Mouse (Mus musculus) heart, postnatal 4 days (tissue): ENCODE measurements around the gene Rest. TPM values are rescaled to one million over a fixed set of nuclear protein-coding genes. Genes with fewer than 3 reads are reported as not detected.

Experiments
- DNase-seq: peaks from one replicate; pipeline ENCODE4 v3.0.0; 2021
- microRNA-seq, 2 experiments: library from miRNA; unstranded; fragments of <30 nt; microRNA quantifications; one replicate each; pipeline ENCODE4 v1.2.0; 2021 to 2022
- total RNA-seq, 2 experiments: library from RNA; stranded (reverse); gene quantifications; 2 replicates each; pipeline ENCODE4 v1.2.3; 2021

Rest gene
- total RNA-seq, 2 experiments from 2014 or later = 33.2 to 34.3 TPM

GRCm38 (mm10) chr5:77309924-77310772, 44.9 kb downstream of the Rest start, which contains the start of the genes Noa1 and Polr2b:
Gene Noa1, minus strand, starts transcription at chr5:77310084.
Gene Polr2b, plus strand, starts transcription at chr5:77310147.
- peak; percentile 99 for DNase-seq

- DNase-seq = no peak
Measured at GRCm38 (mm10) chr5:77314206-77314605, 48.9 kb downstream of the Rest start.

GRCm38 (mm10) chr5:77314986-77315385, 49.7 kb downstream of the Rest start:
- DNase-seq = no peak

- no peak for DNase-seq
Measured at GRCm38 (mm10) chr5:77324936-77325335, 59.6 kb downstream of the Rest start.

- no peak for DNase-seq
Measured at GRCm38 (mm10) chr5:77330154-77330553, 64.9 kb downstream of the Rest start.

Small RNA genes lying within 50 kb of the gene (microRNA-seq; reads per million reads assigned to microRNA genes)
- gene Mir5098 = 0 reads per million in 2 experiments

Other genes with a start within 250 kb of the Rest start
- not detected for gene Thegl, start 249.5 kb upstream of the Rest start, total RNA-seq
- 100 to 1,000 TPM; 432 to 451 TPM for gene Hopx, start 150.4 kb upstream of the Rest start, total RNA-seq
- under 1 TPM; 0.48 to 0.74 TPM for gene Spink2, start 54.0 kb upstream of the Rest start, total RNA-seq
- 10 to 100 TPM; 14.3 to 14.7 TPM for gene Noa1, start 44.6 kb downstream of the Rest start, total RNA-seq
- gene Polr2b, start 44.7 kb downstream of the Rest start, total RNA-seq = 10 to 100 TPM; 35.3 to 37.2 TPM
- 100 to 1,000 TPM; 210 to 250 TPM for gene Igfbp7, start 142.6 kb downstream of the Rest start, total RNA-seq